Mouse (Mus musculus): ENCODE results near the gene Fermt3. TPM values are rescaled to one million over a fixed set of nuclear protein-coding genes. Genes with fewer than 3 reads are reported as not detected.
A peak's percentile ranks its signal among the peaks of the same experiment; 100 is the strongest.
"Not testable (repeated sequence)": the region's sequence is repeated elsewhere in the genome, so short reads cannot be mapped to it uniquely, and the experiment has no call there.

Gene Fermt3
- polyA plus RNA-seq, 1 experiment from 2014 or later: 8.0 TPM

DNA sequence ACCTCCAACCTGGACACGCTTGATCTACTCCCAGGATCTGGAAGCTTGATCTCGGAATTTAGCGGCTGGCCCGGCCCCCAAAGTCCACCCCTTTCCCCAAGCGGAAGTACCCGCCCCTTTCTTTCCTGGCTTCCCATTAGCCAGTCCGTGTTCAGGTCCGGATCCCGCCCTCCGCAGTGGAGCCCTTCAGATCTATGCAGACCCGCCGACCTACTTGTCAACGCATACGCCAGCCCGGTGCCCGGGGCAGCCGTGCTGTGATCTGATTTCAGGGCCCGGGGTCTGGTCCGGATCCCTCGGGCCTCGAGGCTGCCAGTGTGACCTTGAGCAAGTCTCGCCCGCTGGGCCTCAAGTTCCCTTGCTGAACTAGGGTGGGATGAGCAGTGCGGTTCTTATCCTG is 23.3 kb downstream of the Fermt3 start, which contains the start of the genes Nudt22 and Trpt1:
Gene Nudt22, minus strand, starts transcription at position 112 of the 400 bp plus-strand sequence.
Gene Trpt1, plus strand, starts transcription at position 126 of the 400 bp plus-strand sequence.
- WGBS: 2% methylated on average over 24 of the region's 24 CpGs
- Histone ChIP-seq H3K27me3 (ENCODE audit: control insufficient read depth, insufficient read depth, low read length) (no peaks in the 10 kb centered on the region), H3K4me1 (replicated peaks; ENCODE audit: control insufficient read depth, insufficient read depth, low read length) (peaks cover 18% of the 10 kb centered on the region), H3K9ac (ENCODE audit: low read length) (peak within 1 kb of the TSS; percentile 65), H3K9me3 (ENCODE audit: control insufficient read depth, low read length) (no peaks in the 10 kb centered on the region), H3K27ac (ENCODE audit: low read depth, low read length) (peak within 1 kb of the TSS; percentile 14), H3K36me3 (ENCODE audit: control insufficient read depth, insufficient read depth, low read length) (no peaks in the 10 kb centered on the region; the same call in 1 of the 2 replicates), H3K4me3 (ENCODE audit: low read depth, low read length) (peak within 1 kb of the TSS; percentile 49), H3K4me2 (ENCODE audit: low read depth, low read length, severe bottlenecking) (peak within 1 kb of the TSS; percentile 86)
- DNase-seq (ENCODE audit: low spot score) (peak; percentile 90), ATAC-seq (replicated peaks; ENCODE audit: low FRiP score) (peak; percentile 77)

DNA sequence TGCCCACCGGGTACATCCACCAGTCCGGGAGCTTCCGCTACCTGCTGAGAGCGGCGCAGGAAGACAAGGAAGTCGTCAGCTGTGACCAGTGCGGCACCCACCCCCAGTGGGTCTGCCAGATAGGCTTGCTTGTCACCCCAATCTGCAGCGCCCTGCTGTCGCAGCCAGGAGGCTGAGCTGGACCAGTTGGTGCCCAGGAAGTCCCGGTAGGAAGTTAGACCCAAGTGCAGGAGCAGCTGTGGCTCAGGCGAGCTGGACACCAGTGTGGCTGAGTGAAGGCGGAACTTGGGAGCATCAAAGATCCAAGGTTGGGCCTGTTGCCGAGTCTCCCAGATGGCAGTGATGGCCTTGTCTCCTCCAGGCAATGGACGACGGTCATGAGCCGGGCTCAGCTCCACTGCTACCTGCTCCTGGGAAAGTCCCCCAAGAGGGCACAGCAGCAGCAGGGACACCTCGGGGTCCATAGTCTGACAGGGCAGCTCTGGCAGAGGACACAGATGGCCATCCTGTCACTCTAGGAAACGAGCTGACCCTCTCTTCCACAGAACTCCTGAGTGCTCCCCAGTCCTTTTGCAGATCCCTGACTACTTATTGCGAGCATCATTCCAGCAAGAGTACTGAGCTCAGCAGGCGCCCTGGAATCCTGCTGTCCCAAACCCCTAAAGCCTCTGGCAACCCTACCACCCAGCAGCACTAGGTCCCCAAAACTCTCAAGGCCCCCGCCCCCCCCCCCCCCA is 23.8 kb downstream of the Fermt3 start:
- ATAC-seq (replicated peaks; ENCODE audit: low FRiP score) (no peak), DNase-seq (ENCODE audit: low spot score) (no peak)
- Histone ChIP-seq H3K36me3 (ENCODE audit: control insufficient read depth, insufficient read depth, low read length) (no peaks in the 10 kb centered on the region; the same call in 1 of the 2 replicates), H3K27ac (ENCODE audit: low read depth, low read length) (no peak overlapping the region; the same call in 1 of the 2 replicates), H3K4me3 (ENCODE audit: low read depth, low read length) (peak overlapping the region; percentile 49), H3K9ac (ENCODE audit: low read length) (peak overlapping the region; percentile 65), H3K9me3 (ENCODE audit: control insufficient read depth, low read length) (no peaks in the 10 kb centered on the region), H3K4me1 (replicated peaks; ENCODE audit: control insufficient read depth, insufficient read depth, low read length) (peaks cover 18% of the 10 kb centered on the region), H3K4me2 (ENCODE audit: low read depth, low read length, severe bottlenecking) (peak overlapping the region; percentile 86), H3K27me3 (ENCODE audit: control insufficient read depth, insufficient read depth, low read length) (no peaks in the 10 kb centered on the region)
- WGBS: 48% methylated on average over 21 of the region's 21 CpGs

DNA sequence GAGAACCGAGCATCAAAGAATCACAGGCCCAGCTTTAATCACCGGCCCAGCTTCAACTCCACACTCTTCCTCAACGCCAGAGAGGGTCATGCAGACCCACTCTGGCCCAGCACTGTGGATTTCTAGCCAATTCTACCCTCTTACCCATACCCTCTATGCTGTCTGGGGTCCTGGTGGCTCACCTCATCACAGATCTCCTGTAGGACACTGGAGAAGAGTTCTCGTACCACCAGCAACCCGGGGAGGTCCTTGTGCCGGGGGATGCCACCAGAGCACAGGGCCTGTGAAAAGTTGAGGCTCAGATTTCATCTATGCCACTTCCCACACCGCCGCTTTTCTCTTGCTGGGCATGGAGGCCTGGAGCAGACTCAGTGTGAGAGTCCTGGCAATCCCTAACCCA is 24.8 kb downstream of the Fermt3 start:
- Histone ChIP-seq H3K9me3 (ENCODE audit: control insufficient read depth, low read length) (no peaks in the 10 kb centered on the region), H3K36me3 (ENCODE audit: control insufficient read depth, insufficient read depth, low read length) (no peaks in the 10 kb centered on the region), H3K27me3 (ENCODE audit: control insufficient read depth, insufficient read depth, low read length) (no peaks in the 10 kb centered on the region), H3K4me3 (ENCODE audit: low read depth, low read length) (no peak overlapping the region), H3K27ac (ENCODE audit: low read depth, low read length) (no peak overlapping the region), H3K4me1 (replicated peaks; ENCODE audit: control insufficient read depth, insufficient read depth, low read length) (peaks cover 18% of the 10 kb centered on the region), H3K4me2 (ENCODE audit: low read depth, low read length, severe bottlenecking) (no peak overlapping the region), H3K9ac (ENCODE audit: low read length) (no peak overlapping the region)
- DNase-seq (ENCODE audit: low spot score) (no peak), ATAC-seq (replicated peaks; ENCODE audit: low FRiP score) (no peak)
- 88% methylated on average over 8 of the region's 8 CpGs for WGBS

DNA sequence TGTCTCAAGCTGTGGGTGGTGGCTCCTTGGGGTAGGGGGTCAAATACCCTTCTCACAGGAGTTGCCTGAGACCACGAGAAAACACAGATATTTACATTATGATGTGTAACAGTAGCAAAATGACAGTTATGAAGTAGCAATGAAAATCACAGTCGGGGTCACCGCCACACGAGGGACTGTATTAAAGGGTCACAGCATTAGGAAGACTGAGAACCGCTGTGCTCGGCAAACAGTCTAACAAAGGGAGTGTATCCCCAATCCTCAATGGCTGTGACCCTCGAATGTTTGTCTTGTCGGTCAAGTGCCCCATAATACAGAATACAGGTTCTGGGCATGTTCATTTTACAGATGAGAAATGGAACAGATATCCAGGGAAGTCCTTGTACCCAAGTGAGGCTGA is 25.3 kb downstream of the Fermt3 start:
- Histone ChIP-seq H3K36me3 (ENCODE audit: control insufficient read depth, insufficient read depth, low read length) (no peaks in the 10 kb centered on the region), H3K4me3 (ENCODE audit: low read depth, low read length) (no peak overlapping the region), H3K4me1 (replicated peaks; ENCODE audit: control insufficient read depth, insufficient read depth, low read length) (peaks cover 18% of the 10 kb centered on the region), H3K27me3 (ENCODE audit: control insufficient read depth, insufficient read depth, low read length) (no peaks in the 10 kb centered on the region), H3K9me3 (ENCODE audit: control insufficient read depth, low read length) (no peaks in the 10 kb centered on the region), H3K4me2 (ENCODE audit: low read depth, low read length, severe bottlenecking) (no peak overlapping the region), H3K27ac (ENCODE audit: low read depth, low read length) (no peak overlapping the region), H3K9ac (ENCODE audit: low read length) (no peak overlapping the region)
- ATAC-seq (replicated peaks; ENCODE audit: low FRiP score) (no peak), DNase-seq (ENCODE audit: low spot score) (no peak)
- WGBS: 89% methylated on average over 8 of the region's 8 CpGs

DNA sequence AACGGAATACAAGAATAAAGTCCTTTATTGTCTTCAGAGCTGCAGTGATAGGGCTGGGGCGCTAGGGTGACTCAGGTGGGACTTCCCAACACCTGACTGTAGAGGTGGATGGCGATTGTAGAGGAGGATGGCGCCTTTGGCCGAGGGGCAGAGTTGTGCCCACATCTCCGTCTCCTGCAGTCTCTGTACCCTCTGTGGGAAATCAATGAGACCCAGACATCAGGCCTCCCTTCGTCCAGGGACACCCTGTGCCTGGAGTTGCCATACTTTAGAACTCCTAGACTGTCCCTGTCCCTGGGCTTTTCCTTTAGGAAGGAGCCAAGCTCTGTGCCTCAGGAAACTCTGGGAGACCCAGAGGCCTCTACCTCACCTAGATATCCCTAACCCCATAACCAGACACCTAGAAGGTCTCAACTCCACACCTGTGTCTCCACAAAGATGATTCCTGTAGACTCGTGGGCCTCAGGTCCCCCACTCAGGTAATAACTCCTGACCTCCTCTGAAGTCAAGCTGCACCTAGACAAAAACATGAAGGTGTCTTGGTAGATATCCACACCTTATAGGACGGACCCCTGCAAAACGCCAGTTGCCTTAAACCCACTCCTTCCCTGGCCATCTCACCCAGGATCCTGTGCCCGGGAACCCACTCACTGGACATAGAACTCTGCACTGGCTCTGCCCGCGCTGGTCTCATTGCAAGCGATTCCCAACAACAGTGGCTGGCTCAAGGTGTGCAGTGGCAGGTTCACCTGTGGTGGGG is 26.1 kb downstream of the Fermt3 start:
- Histone ChIP-seq H3K4me1 (replicated peaks; ENCODE audit: control insufficient read depth, insufficient read depth, low read length) (peaks cover 18% of the 10 kb centered on the region), H3K9me3 (ENCODE audit: control insufficient read depth, low read length) (no peaks in the 10 kb centered on the region), H3K36me3 (ENCODE audit: control insufficient read depth, insufficient read depth, low read length) (no peaks in the 10 kb centered on the region), H3K4me2 (ENCODE audit: low read depth, low read length, severe bottlenecking) (peak overlapping the region; percentile 94), H3K9ac (ENCODE audit: low read length) (peak overlapping the region; percentile 65), H3K4me3 (ENCODE audit: low read depth, low read length) (peak overlapping the region; percentile 52), H3K27me3 (ENCODE audit: control insufficient read depth, insufficient read depth, low read length) (no peaks in the 10 kb centered on the region), H3K27ac (ENCODE audit: low read depth, low read length) (peak overlapping the region; percentile 62)
- ATAC-seq (replicated peaks; ENCODE audit: low FRiP score) (no peak), DNase-seq (ENCODE audit: low spot score) (no peak)
- WGBS: 60% methylated on average over 14 of the region's 14 CpGs

DNA sequence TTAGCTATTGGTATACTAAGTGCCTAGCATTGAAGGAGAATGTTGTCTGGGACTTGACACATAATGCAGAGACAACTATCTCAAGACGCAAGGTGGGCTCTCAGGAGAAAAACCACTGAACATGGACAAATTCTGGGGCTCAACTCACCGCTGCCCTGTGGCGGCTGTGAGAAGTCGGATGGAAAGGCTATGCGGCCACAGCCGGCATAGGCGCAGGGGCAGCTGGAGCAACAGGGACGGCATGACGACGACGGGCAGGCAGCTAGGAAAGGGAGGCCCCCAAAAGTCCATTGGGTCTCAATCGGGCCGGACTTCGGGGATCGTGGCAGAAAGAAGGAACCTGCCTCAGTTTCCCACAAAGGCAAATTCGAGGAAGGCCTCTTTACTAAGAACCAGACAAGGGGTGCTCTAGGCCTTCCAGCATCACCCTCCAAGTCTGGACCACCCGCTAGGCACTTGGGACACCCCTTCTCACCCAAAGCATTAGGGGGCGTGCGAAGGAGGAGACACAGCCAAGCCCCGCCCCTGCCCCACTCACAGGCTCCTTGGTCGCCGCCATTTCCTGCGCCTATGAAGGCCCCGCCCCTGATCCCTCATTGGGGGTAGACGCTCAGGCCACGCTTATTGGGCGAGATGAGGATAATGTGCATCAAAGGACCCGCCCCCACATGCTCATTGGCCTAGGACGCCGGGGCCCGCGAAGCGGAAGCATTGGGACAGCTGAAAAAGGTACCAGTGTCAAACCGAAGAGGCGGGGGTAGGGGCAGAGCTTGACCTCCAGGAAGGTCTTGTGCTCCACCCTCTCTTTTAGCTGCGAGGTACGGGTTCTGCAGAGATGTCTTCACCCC is 27.0 kb downstream of the Fermt3 start, which contains the start of gene Dnajc4:
Gene Dnajc4, minus strand, starts transcription at position 562 of the 848 bp plus-strand sequence.
- H3K4me2 ChIP-seq (ENCODE audit: low read depth, low read length, severe bottlenecking): peak within 1 kb of the TSS; percentile 94
- peak within 1 kb of the TSS; percentile 52 for H3K4me3 ChIP-seq (ENCODE audit: low read depth, low read length)
- DNase-seq (ENCODE audit: low spot score): peak; percentile 98
- peaks cover 22% of the 10 kb centered on the region for H3K4me1 ChIP-seq (replicated peaks; ENCODE audit: control insufficient read depth, insufficient read depth, low read length)
- no peaks in the 10 kb centered on the region for H3K27me3 ChIP-seq (ENCODE audit: control insufficient read depth, insufficient read depth, low read length)
- H3K27ac ChIP-seq (ENCODE audit: low read depth, low read length): peak within 1 kb of the TSS; percentile 62
- WGBS: 3% methylated on average over 37 of the region's 37 CpGs
- H3K9ac ChIP-seq (ENCODE audit: low read length): peak within 1 kb of the TSS; percentile 65
- H3K9me3 ChIP-seq (ENCODE audit: control insufficient read depth, low read length): no peaks in the 10 kb centered on the region
- ATAC-seq (replicated peaks; ENCODE audit: low FRiP score): peak; percentile 93
- no peaks in the 10 kb centered on the region for H3K36me3 ChIP-seq (ENCODE audit: control insufficient read depth, insufficient read depth, low read length)

DNA sequence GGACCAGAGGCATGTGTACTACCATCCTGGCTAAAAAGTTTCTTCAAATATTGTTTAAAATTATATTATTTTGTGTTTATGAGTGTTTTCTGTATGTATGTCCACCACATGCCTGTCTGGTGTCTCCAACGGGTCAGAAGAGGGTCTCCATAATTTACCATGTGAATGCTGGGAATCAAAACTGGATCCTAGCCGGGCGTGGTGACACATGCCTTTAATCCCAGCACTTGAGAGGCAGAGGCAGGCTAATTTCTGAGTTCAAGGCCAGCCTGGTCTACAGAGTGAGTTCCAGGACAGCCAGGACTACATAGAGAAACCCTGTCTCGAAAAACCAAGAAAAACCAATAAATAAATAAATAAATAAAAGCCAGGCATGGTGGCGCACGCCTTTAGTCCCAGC is 28.1 kb downstream of the Fermt3 start:
- H3K27ac ChIP-seq (ENCODE audit: low read depth, low read length); H3K9me3 ChIP-seq (ENCODE audit: control insufficient read depth, low read length); DNase-seq (ENCODE audit: low spot score); H3K4me3 ChIP-seq (ENCODE audit: low read depth, low read length); H3K36me3 ChIP-seq (ENCODE audit: control insufficient read depth, insufficient read depth, low read length); H3K4me2 ChIP-seq (ENCODE audit: low read depth, low read length, severe bottlenecking); ATAC-seq (replicated peaks; ENCODE audit: low FRiP score); H3K27me3 ChIP-seq (ENCODE audit: control insufficient read depth, insufficient read depth, low read length); H3K9ac ChIP-seq (ENCODE audit: low read length): not testable (repeated sequence)
- WGBS: 91% methylated on average over 6 of the region's 6 CpGs
- peaks cover 25% of the 10 kb centered on the region for H3K4me1 ChIP-seq (replicated peaks; ENCODE audit: control insufficient read depth, insufficient read depth, low read length)

DNA sequence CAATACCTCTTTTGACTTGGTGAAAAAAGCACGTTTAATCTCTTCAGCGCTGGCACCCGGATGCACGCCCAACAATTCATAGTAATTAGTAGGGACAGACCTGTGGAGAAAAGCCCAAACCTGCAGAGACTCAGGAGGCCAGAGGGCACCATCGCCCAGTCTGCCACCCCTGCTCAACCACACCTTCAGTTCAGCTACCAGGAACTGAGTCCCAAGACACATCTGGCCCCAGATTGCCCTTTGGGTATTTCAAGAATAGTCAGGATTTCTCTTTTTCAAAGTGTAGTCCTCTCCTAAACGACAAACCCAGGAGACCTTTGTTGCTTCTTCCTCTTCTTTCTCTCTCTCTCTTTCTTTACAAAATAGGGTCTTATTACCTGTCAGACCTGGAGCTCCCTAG is 28.6 kb downstream of the Fermt3 start:
- ATAC-seq (replicated peaks; ENCODE audit: low FRiP score) (no peak), DNase-seq (ENCODE audit: low spot score) (no peak)
- Histone ChIP-seq H3K9me3 (ENCODE audit: control insufficient read depth, low read length) (no peaks in the 10 kb centered on the region), H3K27ac (ENCODE audit: low read depth, low read length) (no peak overlapping the region), H3K36me3 (ENCODE audit: control insufficient read depth, insufficient read depth, low read length) (no peaks in the 10 kb centered on the region), H3K4me1 (replicated peaks; ENCODE audit: control insufficient read depth, insufficient read depth, low read length) (peaks cover 24% of the 10 kb centered on the region), H3K27me3 (ENCODE audit: control insufficient read depth, insufficient read depth, low read length) (no peaks in the 10 kb centered on the region), H3K4me2 (ENCODE audit: low read depth, low read length, severe bottlenecking) (no peak overlapping the region), H3K4me3 (ENCODE audit: low read depth, low read length) (no peak overlapping the region), H3K9ac (ENCODE audit: low read length) (no peak overlapping the region)
- 87% methylated on average over 6 of the region's 6 CpGs for WGBS

Data from forebrain, embryonic 11.5 days (tissue).